ENCODE assay signal across 13 mouse cellular contexts in the genomic region with DNA sequence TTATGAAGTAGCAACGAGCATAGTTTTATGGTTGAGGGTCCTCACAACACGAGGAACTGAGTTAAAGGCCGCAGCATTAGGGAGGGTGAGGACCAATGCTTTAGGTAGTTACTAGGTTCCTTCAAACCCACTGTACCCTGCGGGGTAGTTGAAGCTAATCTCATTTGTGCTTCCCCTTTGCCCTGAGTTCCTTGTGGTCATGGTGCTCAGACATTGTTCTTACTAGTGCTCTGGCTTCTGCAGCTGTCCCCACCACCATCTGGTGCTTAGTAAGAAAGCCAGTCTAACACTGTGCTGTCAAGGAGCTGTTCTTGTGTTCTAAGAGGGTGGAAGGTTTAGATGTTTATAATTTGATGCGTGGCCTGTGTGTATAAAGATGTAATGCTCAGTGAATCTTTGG. TPM values are rescaled to one million over a fixed set of nuclear protein-coding genes. Genes with fewer than 3 reads are reported as not detected.
DNase-seq lines count a peak whose midpoint lies in the region; ATAC-seq and TF ChIP-seq lines count a peak whose summit lies in the region.
"Had no signal": no experiment of that assay in that cellular context is flagged by ENCODE, and none has a peak within 500 bp of the region (broad histone marks: within the 10 kb centered on the region; RNA-seq: fewer than 3 reads in every experiment).

No protein-coding gene starts in this region.

- H3K4me2 ChIP-seq in heart, embryonic 13.5 days, result no peak overlapping the region
- H3K4me2 ChIP-seq in midbrain, postnatal 0 days (ENCODE audit: low read depth, low read length, poor library complexity, severe bottlenecking), result no peak overlapping the region
- H3K4me2 ChIP-seq in forebrain, embryonic 12.5 days, result no peak overlapping the region
- H3K4me2 ChIP-seq: embryonic facial prominence, embryonic 12.5 days; liver, embryonic 11.5 days; neural tube, embryonic 13.5 days had no signal

- 55% methylated on average over 5 of the region's 5 CpGs for WGBS in heart, embryonic 13.5 days
- 34% methylated on average over 5 of the region's 5 CpGs for WGBS in midbrain, embryonic 10.5 days
- WGBS in midbrain, postnatal 0 days, result 48% methylated on average over 5 of the region's 5 CpGs
- WGBS in forebrain, embryonic 12.5 days, result 45% methylated on average over 5 of the region's 5 CpGs

- H3K9me3 ChIP-seq in heart, embryonic 13.5 days, result no peaks in the 10 kb centered on the region
- H3K9me3 ChIP-seq in midbrain, embryonic 10.5 days (replicated peaks), result no peaks in the 10 kb centered on the region
- no peaks in the 10 kb centered on the region for H3K9me3 ChIP-seq in midbrain, postnatal 0 days (ENCODE audit: low read length)
- no peaks in the 10 kb centered on the region for H3K9me3 ChIP-seq in forebrain, embryonic 12.5 days
- H3K9me3 ChIP-seq: embryonic facial prominence, embryonic 12.5 days; neural tube, embryonic 13.5 days had no signal

- peaks cover 75% of the 10 kb centered on the region for H3K4me1 ChIP-seq in heart, embryonic 13.5 days
- peaks cover 67% of the 10 kb centered on the region for H3K4me1 ChIP-seq in midbrain, embryonic 10.5 days
- H3K4me1 ChIP-seq in midbrain, postnatal 0 days (ENCODE audit: insufficient read depth, low read length), result no peaks in the 10 kb centered on the region
- peaks cover 50% of the 10 kb centered on the region for H3K4me1 ChIP-seq in forebrain, embryonic 12.5 days

- no peak for ATAC-seq in heart, embryonic 13.5 days (ENCODE audit: extremely low read depth, insufficient number of reproducible peaks, low FRiP score, low TSS enrichment)
- no peak for ATAC-seq in midbrain, postnatal 0 days (ENCODE audit: low FRiP score)
- ATAC-seq in forebrain, embryonic 12.5 days (ENCODE audit: low FRiP score), result 0 out of 2 replicates have a peak, but pooled peaks have one; percentile 24

- no peak for DNase-seq in heart, adult 8-10 months (ENCODE audit: low spot score)
- DNase-seq in midbrain, embryonic 10.5 days (ENCODE audit: low spot score), result peak; percentile 32
- DNase-seq in midbrain, postnatal 0 days (ENCODE audit: low spot score), result no peak
- peak; percentile 43 for DNase-seq in retina, postnatal 1 day
- no peak for DNase-seq in spleen, postnatal 4 days (ENCODE audit: low spot score in 2 of 2)
- DNase-seq: cerebellum, adult 9-10 months; gastrocnemius, postnatal 36 days; kidney, postnatal 14 days had no signal

- H3K36me3 ChIP-seq in heart, embryonic 13.5 days, result peaks cover 56% of the 10 kb centered on the region
- H3K36me3 ChIP-seq in midbrain, embryonic 10.5 days, result peaks cover 48% of the 10 kb centered on the region
- no peaks in the 10 kb centered on the region for H3K36me3 ChIP-seq in midbrain, postnatal 0 days (ENCODE audit: insufficient read depth, low read length)
- peaks cover 14% of the 10 kb centered on the region for H3K36me3 ChIP-seq in forebrain, embryonic 12.5 days (replicated peaks)

- no peaks in the 10 kb centered on the region for H3K27me3 ChIP-seq in heart, embryonic 13.5 days (replicated peaks)
- H3K27me3 ChIP-seq in midbrain, embryonic 10.5 days (ENCODE audit: low read depth, poor library complexity, severe bottlenecking), result peaks cover 11% of the 10 kb centered on the region; the same call in 1 of the 2 replicates
- no peaks in the 10 kb centered on the region for H3K27me3 ChIP-seq in midbrain, postnatal 0 days (ENCODE audit: insufficient read depth, low read length)
- no peaks in the 10 kb centered on the region for H3K27me3 ChIP-seq in forebrain, embryonic 12.5 days
- H3K27me3 ChIP-seq: embryonic facial prominence, embryonic 12.5 days; neural tube, embryonic 13.5 days had no signal

- peak overlapping the region; percentile 85 for H3K27ac ChIP-seq in heart, embryonic 13.5 days (replicated peaks)
- H3K27ac ChIP-seq in midbrain, embryonic 10.5 days (replicated peaks), result 0 out of 2 replicates have a peak overlapping the region, but pooled peaks have one; percentile 79
- H3K27ac ChIP-seq in midbrain, postnatal 0 days (ENCODE audit: low read depth, low read length), result no peak overlapping the region
- H3K27ac ChIP-seq in forebrain, embryonic 12.5 days, result no peak overlapping the region
- H3K27ac ChIP-seq: neural tube, embryonic 13.5 days had no signal

- no peak overlapping the region for H3K4me3 ChIP-seq in heart, embryonic 13.5 days
- no peak overlapping the region for H3K4me3 ChIP-seq in midbrain, embryonic 10.5 days
- no peak overlapping the region for H3K4me3 ChIP-seq in midbrain, postnatal 0 days (ENCODE audit: low read depth, low read length)
- no peak overlapping the region for H3K4me3 ChIP-seq in forebrain, embryonic 12.5 days (replicated peaks)
- H3K4me3 ChIP-seq: embryonic facial prominence, embryonic 12.5 days; neural tube, embryonic 13.5 days had no signal

- no peak for TF ChIP-seq CTCF in midbrain, postnatal 0 days (IDR thresholded peaks at IDR 0.05)

- H3K9ac ChIP-seq in heart, embryonic 13.5 days, result 0 out of 2 replicates have a peak overlapping the region, but pooled peaks have one; percentile 24
- no peak overlapping the region for H3K9ac ChIP-seq in midbrain, postnatal 0 days (replicated peaks; ENCODE audit: low read length, poor library complexity, severe bottlenecking)
- H3K9ac ChIP-seq in forebrain, embryonic 12.5 days, result no peak overlapping the region
- H3K9ac ChIP-seq: embryonic facial prominence, embryonic 12.5 days; neural tube, embryonic 13.5 days had no signal

RNA-seq across cellular contexts. Expression of a gene that starts 25.7 kb away (rescaled TPM):
- polyA plus RNA-seq in heart, embryonic 13.5 days (2015; fragmentation: Nextera tagmentation; extraction: Ambion mirVana), result 10.7 and 11.8 TPM in 2 replicates
- 10 to 100 TPM; 14.4 to 18.3 (median 16.4) TPM for total RNA-seq in heart, adult 8-10 months (2022)
- 13.2 and 15.6 TPM in 2 replicates for polyA plus RNA-seq in midbrain, embryonic 10.5 days (2016; fragmentation: Nextera tagmentation; extraction: Ambion mirVana)
- total RNA-seq in midbrain, postnatal 0 days (2014; rRNA removed), result 106 and 122 TPM in 2 replicates
- polyA plus RNA-seq in midbrain, postnatal 0 days (2015; fragmentation: Nextera tagmentation; extraction: Ambion mirVana), result 8.7 and 9.2 TPM in 2 replicates
- 22.2 and 22.7 TPM in 2 replicates for polyA plus RNA-seq in forebrain, embryonic 12.5 days (2016; fragmentation: Nextera tagmentation; extraction: Ambion mirVana)

Comparison
In these comparisons a context has a peak if more than half of its experiments do, and no peak if none do; other contexts are left out.
1. H3K27ac ChIP-seq: peak in heart, embryonic 13.5 days (single experiment) and midbrain, embryonic 10.5 days (single experiment); none in midbrain, postnatal 0 days (single experiment) and forebrain, embryonic 12.5 days (single experiment).
2. DNase-seq: peak in midbrain, embryonic 10.5 days (single experiment) and retina, postnatal 1 day (single experiment); none in heart, adult 8-10 months (single experiment), midbrain, postnatal 0 days (single experiment) and spleen, postnatal 4 days (0 of 2).